Mouse (Mus musculus) kidney, postnatal 0 days (tissue): Measurements from ENCODE around the gene Gorasp1. TPM values are rescaled to one million over a fixed set of nuclear protein-coding genes. Genes with fewer than 3 reads are reported as not detected.

Source experiments
- ATAC-seq: fragments of 200-750 bp; cut with Nextera tagmentation; replicated peaks from 2 replicates; pipeline ENCODE4 v1.8.0; 2017; ENCODE audit warnings: low read depth, moderate number of reproducible peaks, moderate TSS enrichment, moderate library complexity; ENCODE audit not compliant: low FRiP score
- DNase-seq: peaks from one replicate; pipeline ENCODE4 v3.0.0-alpha.2; 2016; ENCODE audit warnings: low spot score
- H3K27ac ChIP-seq: fragments of 300-500 bp; sonication (generic); 2 replicates; pipeline ENCODE4 v1.5.1; 2014; ENCODE audit warnings: mild to moderate bottlenecking
- H3K27me3 ChIP-seq: fragments of 300-500 bp; sonication (generic); 2 replicates; pipeline ENCODE4 v1.6.1; 2014; ENCODE audit warnings: low read length, mixed read lengths; ENCODE audit not compliant: insufficient read depth
- H3K36me3 ChIP-seq: fragments of 300-500 bp; sonication (generic); 2 replicates; pipeline ENCODE4 v1.6.1; 2014; ENCODE audit warnings: low read length, mixed read lengths; ENCODE audit not compliant: insufficient read depth
- H3K4me1 ChIP-seq: fragments of 300-500 bp; sonication (generic); replicated peaks from 2 replicates; pipeline ENCODE4 v1.6.1; 2014; ENCODE audit warnings: antibody characterized with exemption, low read length, mixed read lengths; ENCODE audit not compliant: insufficient read depth
- H3K4me2 ChIP-seq: fragments of 300-500 bp; sonication (generic); 2 replicates; pipeline ENCODE4 v1.6.1; 2014; ENCODE audit warnings: mild to moderate bottlenecking, low read length, moderate library complexity, mixed read lengths
- H3K4me3 ChIP-seq: fragments of 300-500 bp; sonication (generic); replicated peaks from 2 replicates; pipeline ENCODE4 v1.5.1; 2014; ENCODE audit warnings: low read depth, low read length
- H3K9ac ChIP-seq: fragments of 300-500 bp; sonication (generic); 2 replicates; pipeline ENCODE4 v1.6.1; 2014; ENCODE audit warnings: low read depth, low read length
- H3K9me3 ChIP-seq: fragments of 300-500 bp; sonication (generic); replicated peaks from 2 replicates; pipeline ENCODE4 v1.6.1; 2016; ENCODE audit warnings: low read length, inconsistent platforms, mixed read lengths
- CTCF ChIP-seq: IDR thresholded peaks from 2 replicates; pipeline ENCODE4 v1.5.1; 2016; ENCODE audit warnings: antibody characterized with exemption, low read depth, mild to moderate bottlenecking, moderate library complexity
- WGBS: fragments of 180-500 bp; shearing (Covaris S2); extraction: QIAGEN DNeasy Blood & Tissue Kit; methylation state at CpG from one replicate; pipeline ENCODE4 v1.1.7; 2014; 5-methylcytosine and 5-hydroxymethylcytosine counted together
- polyA plus RNA-seq: library from polyadenylated mRNA; unstranded; fragments of >200 nt; fragmentation: Nextera tagmentation; extraction: Ambion mirVana; gene quantifications from 2 replicates; pipeline ENCODE4 v1.2.1, GENCODE M21; 2015

Gene Gorasp1
- polyA plus RNA-seq, 1 experiment from 2014 or later = 19.1 TPM

- no peak overlapping the region for H3K4me2 ChIP-seq
- H3K4me1 ChIP-seq = peaks cover 8% of the 10 kb centered on the region; the same call in 1 of the 2 replicates
- no peaks in the 10 kb centered on the region for H3K9me3 ChIP-seq
- DNase-seq = no peak
- peaks cover 13% of the 10 kb centered on the region; the same call in 1 of the 2 replicates for H3K36me3 ChIP-seq
- H3K27me3 ChIP-seq = no peaks in the 10 kb centered on the region
- ATAC-seq = no peak
- no peak overlapping the region for H3K9ac ChIP-seq
- TF ChIP-seq CTCF = no peak
- no peak overlapping the region for H3K4me3 ChIP-seq
- WGBS = 84% methylated on average over 2 of the region's 2 CpGs
- H3K27ac ChIP-seq = no peak overlapping the region
Observed at GRCm38 (mm10) chr9:119899446-119899845, 37.9 kb downstream of the Gorasp1 start.

- DNase-seq (peak; percentile 51), ATAC-seq (peak; percentile 69)
- H3K4me1 ChIP-seq = peaks cover 8% of the 10 kb centered on the region; the same call in 1 of the 2 replicates
- under 1% methylated on average over 65 of the region's 71 CpGs for WGBS
- no peak for TF ChIP-seq CTCF
- peak overlapping the region; percentile 86 for H3K27ac ChIP-seq
- peak overlapping the region; percentile 88 for H3K9ac ChIP-seq
- H3K36me3 ChIP-seq = no peaks in the 10 kb centered on the region; the same call in 1 of the 2 replicates
- peak overlapping the region; percentile 95 for H3K4me3 ChIP-seq
- H3K4me2 ChIP-seq = peak overlapping the region; percentile 90
- no peaks in the 10 kb centered on the region for H3K27me3 ChIP-seq
- H3K9me3 ChIP-seq = no peaks in the 10 kb centered on the region
Observed at GRCm38 (mm10) chr9:119895040-119895721, 42.2 kb downstream of the Gorasp1 start.

GRCm38 (mm10) chr9:119894339-119895009, 42.9 kb downstream of the Gorasp1 start, which contains the start of gene Wdr48:
Gene Wdr48 (plus strand): TSS chr9:119894878.
- Histone ChIP-seq H3K4me1 (peaks cover 8% of the 10 kb centered on the region; the same call in 1 of the 2 replicates), H3K9ac (peak within 1 kb of the TSS; percentile 88), H3K4me3 (peak within 1 kb of the TSS; percentile 95), H3K27ac (peak within 1 kb of the TSS; percentile 86), H3K27me3 (no peaks in the 10 kb centered on the region), H3K36me3 (no peaks in the 10 kb centered on the region; the same call in 1 of the 2 replicates), H3K9me3 (no peaks in the 10 kb centered on the region), H3K4me2 (peak within 1 kb of the TSS; percentile 90)
- ATAC-seq (peak; percentile 97), DNase-seq (peak; percentile 100)
- peak; percentile 16; the same call in 1 of the 2 replicates for TF ChIP-seq CTCF
- 3% methylated on average over 34 of the region's 34 CpGs for WGBS

GRCm38 (mm10) chr9:119893881-119894280, 43.5 kb downstream of the Gorasp1 start:
- Histone ChIP-seq H3K36me3 (no peaks in the 10 kb centered on the region; the same call in 1 of the 2 replicates), H3K27ac (peak overlapping the region; percentile 75; the same call in 1 of the 2 replicates), H3K9ac (no peak overlapping the region), H3K4me3 (no peak overlapping the region), H3K27me3 (no peaks in the 10 kb centered on the region), H3K4me2 (peak overlapping the region; percentile 90; the same call in 1 of the 2 replicates), H3K4me1 (peaks cover 8% of the 10 kb centered on the region; the same call in 1 of the 2 replicates), H3K9me3 (no peaks in the 10 kb centered on the region)
- no peak for TF ChIP-seq CTCF
- DNase-seq (no peak), ATAC-seq (no peak)
- WGBS = 84% methylated on average over 5 of the region's 5 CpGs

- Histone ChIP-seq H3K36me3 (no peaks in the 10 kb centered on the region), H3K4me3 (no peak overlapping the region), H3K27me3 (no peaks in the 10 kb centered on the region), H3K27ac (no peak overlapping the region), H3K9ac (no peak overlapping the region), H3K4me2 (no peak overlapping the region), H3K9me3 (no peaks in the 10 kb centered on the region), H3K4me1 (peaks cover 4% of the 10 kb centered on the region; the same call in 1 of the 2 replicates)
- WGBS = 54% methylated on average over 2 of the region's 2 CpGs
- DNase-seq (peak; percentile 49), ATAC-seq (no peak)
- TF ChIP-seq CTCF = peak; percentile 83
Observed at GRCm38 (mm10) chr9:119890692-119891091, 46.7 kb downstream of the Gorasp1 start.

GRCm38 (mm10) chr9:119889446-119889845, 47.9 kb downstream of the Gorasp1 start:
- Histone ChIP-seq H3K4me1 (no peaks in the 10 kb centered on the region), H3K36me3 (no peaks in the 10 kb centered on the region), H3K9ac (no peak overlapping the region), H3K27ac (no peak overlapping the region), H3K9me3 (no peaks in the 10 kb centered on the region), H3K27me3 (no peaks in the 10 kb centered on the region), H3K4me2 (no peak overlapping the region), H3K4me3 (no peak overlapping the region)
- ATAC-seq = no peak
- no peak for DNase-seq
- no peak for TF ChIP-seq CTCF
- 78% methylated on average over 9 of the region's 9 CpGs for WGBS
